Mouse (Mus musculus) stomach, postnatal 0 days (tissue): ENCODE measurements at regions not wholly inside any gene's neighbourhood (a gene's known extent, or its start where the extent isn't known, plus 50 kb on each side); places are given as distances from the start of the nearest gene placed in this dataset.

ENCODE experiments used
- ATAC-seq: fragments of 200-750 bp; cut with Nextera tagmentation; 2 replicates; pipeline ENCODE4 v1.8.0; 2017; ENCODE audit not compliant: low FRiP score, low TSS enrichment
- DNase-seq: peaks from one replicate; pipeline ENCODE4 v3.0.0-alpha.2; 2016; ENCODE audit warnings: low spot score
- H3K27ac ChIP-seq: fragments of 300-500 bp; sonication (generic); replicated peaks from 2 replicates; pipeline ENCODE4 v1.5.1; 2014; ENCODE audit warnings: mild to moderate bottlenecking, control low read depth
- H3K27me3 ChIP-seq: fragments of 300-500 bp; sonication (generic); 2 replicates; pipeline ENCODE4 v1.6.1; 2014; ENCODE audit warnings: low read length; ENCODE audit not compliant: control insufficient read depth, insufficient read depth
- H3K36me3 ChIP-seq: fragments of 300-500 bp; sonication (generic); 2 replicates; pipeline ENCODE4 v1.6.1; 2014; ENCODE audit warnings: low read length, mixed read lengths; ENCODE audit not compliant: control insufficient read depth, insufficient read depth
- H3K4me1 ChIP-seq: fragments of 300-500 bp; sonication (generic); replicated peaks from 2 replicates; pipeline ENCODE4 v1.6.1; 2014; ENCODE audit warnings: antibody characterized with exemption; ENCODE audit not compliant: control insufficient read depth, insufficient read depth
- H3K4me2 ChIP-seq: fragments of 300-500 bp; sonication (generic); replicated peaks from 2 replicates; pipeline ENCODE4 v1.6.1; 2014; ENCODE audit warnings: low read depth, mild to moderate bottlenecking, control low read depth, moderate library complexity
- H3K4me3 ChIP-seq: fragments of 300-500 bp; sonication (generic); 2 replicates; pipeline ENCODE4 v1.5.1; 2014; ENCODE audit warnings: low read depth, low read length, control low read depth
- H3K9ac ChIP-seq: fragments of 300-500 bp; sonication (generic); 2 replicates; pipeline ENCODE4 v1.6.1; 2014; ENCODE audit warnings: mild to moderate bottlenecking, low read length, control low read depth, mixed read lengths
- H3K9me3 ChIP-seq: fragments of 300-500 bp; sonication (generic); 2 replicates; pipeline ENCODE4 v1.6.1; 2016; ENCODE audit warnings: low read length; ENCODE audit not compliant: control insufficient read depth
- CTCF ChIP-seq: IDR thresholded peaks from 2 replicates; pipeline ENCODE4 v1.5.1; 2016; ENCODE audit warnings: antibody characterized with exemption, low read depth, mild to moderate bottlenecking, moderate library complexity
- EP300 ChIP-seq: optimal IDR thresholded peaks from 2 replicates; pipeline ENCODE3; 2016; ENCODE audit warnings: antibody characterized with exemption
- WGBS: fragments of 180-500 bp; shearing (Covaris S2); extraction: QIAGEN DNeasy Blood & Tissue Kit; methylation state at CpG from one replicate; pipeline ENCODE4 v1.1.7; 2014; 5-methylcytosine and 5-hydroxymethylcytosine counted together

DNA sequence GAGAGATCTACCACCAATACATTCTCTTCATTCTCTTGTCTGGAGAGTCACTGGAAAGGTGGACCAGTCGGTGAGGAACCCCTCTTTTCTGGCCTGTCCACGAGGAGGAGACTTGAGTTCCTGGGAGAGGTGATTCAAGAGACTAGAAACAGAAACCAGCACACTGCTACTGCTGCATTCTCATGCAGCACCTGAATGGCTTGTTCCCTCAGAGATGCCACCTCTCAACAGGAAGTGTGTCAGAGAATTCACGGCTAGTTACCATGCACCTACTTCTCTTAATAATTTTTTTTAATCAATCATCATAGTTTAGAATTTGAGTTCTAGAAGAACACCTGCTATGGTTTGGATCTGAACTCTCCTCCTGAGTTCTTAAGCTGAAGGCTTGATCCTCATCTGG is 52.0 kb upstream of the Dynlrb2 start:
- H3K4me3 ChIP-seq, result no peak overlapping the region
- no peak for DNase-seq
- no peaks in the 10 kb centered on the region for H3K36me3 ChIP-seq
- no peaks in the 10 kb centered on the region for H3K27me3 ChIP-seq
- no peak for ATAC-seq
- H3K27ac ChIP-seq, result no peak overlapping the region
- no peaks in the 10 kb centered on the region for H3K9me3 ChIP-seq
- no peak overlapping the region for H3K4me2 ChIP-seq
- WGBS, result 71% methylated on average over 3 of the region's 3 CpGs
- TF ChIP-seq CTCF (no peak), EP300 (no peak)
- H3K9ac ChIP-seq, result no peak overlapping the region
- no peaks in the 10 kb centered on the region for H3K4me1 ChIP-seq

DNA sequence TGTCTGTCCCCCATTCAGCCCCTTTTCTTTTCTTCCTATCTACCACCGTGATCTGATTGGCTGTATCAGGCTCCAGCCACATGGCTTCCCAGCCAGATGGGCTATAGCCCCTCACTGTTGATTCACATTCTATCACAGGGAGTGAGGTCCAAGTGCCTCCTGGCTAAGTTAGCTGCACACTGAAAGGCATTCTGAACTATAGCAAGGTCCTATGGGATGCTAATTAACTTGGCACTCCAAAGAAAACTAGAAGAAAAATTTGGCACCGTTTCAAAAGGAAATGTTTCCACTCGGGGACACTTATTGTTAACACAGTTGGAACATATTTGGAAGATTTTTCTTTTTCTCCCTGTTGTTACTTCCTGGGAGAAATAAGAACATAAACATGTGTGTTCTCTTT is 53.4 kb upstream of the Dynlrb2 start:
- Histone ChIP-seq H3K36me3 (no peaks in the 10 kb centered on the region), H3K9ac (no peak overlapping the region), H3K27ac (no peak overlapping the region), H3K9me3 (no peaks in the 10 kb centered on the region), H3K4me1 (no peaks in the 10 kb centered on the region), H3K4me3 (no peak overlapping the region), H3K4me2 (no peak overlapping the region), H3K27me3 (no peaks in the 10 kb centered on the region)
- 55% methylated on average over 3 of the region's 3 CpGs for WGBS
- TF ChIP-seq CTCF (no peak), EP300 (no peak)
- no peak for DNase-seq
- ATAC-seq, result no peak

DNA sequence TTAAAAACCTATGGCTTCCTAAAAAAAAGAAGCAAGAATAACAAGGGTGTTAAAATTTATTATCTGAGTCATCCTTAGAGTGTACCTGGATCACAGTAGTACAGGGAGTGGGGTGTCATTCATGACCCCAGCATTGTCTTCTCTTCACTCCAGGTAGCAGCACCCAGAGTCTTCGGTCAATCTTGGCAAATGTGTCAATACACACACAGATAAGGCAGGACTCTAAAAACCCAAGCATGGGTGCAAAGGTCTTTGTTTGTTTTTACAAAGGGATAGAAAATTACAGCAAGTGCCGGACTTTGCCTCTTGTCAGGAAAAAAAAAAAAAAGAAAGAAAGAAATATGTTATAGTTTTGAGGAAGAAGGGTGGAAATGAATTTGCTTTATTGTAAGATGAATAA is 57.3 kb upstream of the Dynlrb2 start:
- 53% methylated on average over 2 of the region's 2 CpGs for WGBS
- DNase-seq, result no peak
- TF ChIP-seq EP300 (no peak), CTCF (no peak)
- H3K9me3 ChIP-seq, result no peaks in the 10 kb centered on the region
- H3K4me2 ChIP-seq, result no peak overlapping the region
- no peak overlapping the region for H3K4me3 ChIP-seq
- H3K9ac ChIP-seq, result no peak overlapping the region
- no peak overlapping the region for H3K27ac ChIP-seq
- H3K36me3 ChIP-seq, result no peaks in the 10 kb centered on the region
- ATAC-seq, result no peak
- no peaks in the 10 kb centered on the region for H3K4me1 ChIP-seq
- no peaks in the 10 kb centered on the region for H3K27me3 ChIP-seq

DNA sequence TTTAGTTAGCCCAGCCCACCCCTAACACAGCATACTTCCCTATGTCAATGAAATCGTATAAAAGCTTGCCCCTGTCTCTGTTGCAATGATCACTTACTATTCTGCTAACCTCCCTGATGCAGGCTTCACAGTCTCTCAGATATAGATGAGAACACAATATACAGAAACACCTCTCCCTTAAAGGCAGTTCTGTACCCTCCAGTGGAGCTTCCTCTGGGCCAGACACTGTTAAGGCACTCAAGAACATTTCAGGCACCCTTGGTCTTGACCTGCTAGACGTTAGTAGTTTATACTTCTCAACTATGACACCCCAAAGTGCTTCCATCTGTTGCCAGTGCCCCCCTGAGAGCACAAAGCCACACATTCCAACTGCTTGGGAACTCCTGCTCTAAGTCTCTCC is 61.9 kb upstream of the Dynlrb2 start:
- Histone ChIP-seq H3K4me2 (no peak overlapping the region), H3K27me3 (no peaks in the 10 kb centered on the region), H3K9me3 (no peaks in the 10 kb centered on the region), H3K9ac (no peak overlapping the region), H3K4me1 (no peaks in the 10 kb centered on the region), H3K4me3 (no peak overlapping the region), H3K27ac (no peak overlapping the region), H3K36me3 (no peaks in the 10 kb centered on the region)
- 47% methylated on average over 2 of the region's 2 CpGs for WGBS
- ATAC-seq (no peak), DNase-seq (no peak)
- TF ChIP-seq EP300 (no peak), CTCF (no peak)

DNA sequence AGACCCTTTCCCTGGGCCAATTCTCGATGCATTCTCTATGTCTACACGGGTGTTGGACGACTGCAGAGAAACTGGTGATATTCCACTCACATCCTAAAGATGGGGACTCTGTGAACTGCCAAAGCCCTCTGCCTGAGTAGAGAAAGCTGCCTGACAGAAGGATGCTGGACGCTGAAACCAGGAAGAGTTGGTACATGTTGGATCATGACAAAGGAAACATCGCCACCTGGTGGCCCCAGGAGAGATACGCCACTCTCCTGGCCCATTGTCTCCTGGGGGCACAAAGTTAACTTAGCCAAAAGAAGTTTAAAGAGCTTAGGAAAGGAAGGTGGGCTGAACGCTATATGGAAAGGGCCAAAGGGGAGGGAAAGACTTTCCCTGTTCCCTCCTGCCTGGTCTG is 65.9 kb upstream of the Dynlrb2 start:
- Histone ChIP-seq H3K36me3 (no peaks in the 10 kb centered on the region), H3K4me1 (no peaks in the 10 kb centered on the region), H3K9me3 (no peaks in the 10 kb centered on the region), H3K4me2 (no peak overlapping the region), H3K9ac (no peak overlapping the region), H3K27me3 (no peaks in the 10 kb centered on the region), H3K4me3 (no peak overlapping the region), H3K27ac (no peak overlapping the region)
- TF ChIP-seq EP300, result no peak
- peak; percentile 94 for TF ChIP-seq CTCF
- DNase-seq, result peak; percentile 76
- WGBS, result 10% methylated on average over 7 of the region's 7 CpGs
- ATAC-seq, result 0 out of 2 replicates have a peak, but pooled peaks have one; percentile 53

DNA sequence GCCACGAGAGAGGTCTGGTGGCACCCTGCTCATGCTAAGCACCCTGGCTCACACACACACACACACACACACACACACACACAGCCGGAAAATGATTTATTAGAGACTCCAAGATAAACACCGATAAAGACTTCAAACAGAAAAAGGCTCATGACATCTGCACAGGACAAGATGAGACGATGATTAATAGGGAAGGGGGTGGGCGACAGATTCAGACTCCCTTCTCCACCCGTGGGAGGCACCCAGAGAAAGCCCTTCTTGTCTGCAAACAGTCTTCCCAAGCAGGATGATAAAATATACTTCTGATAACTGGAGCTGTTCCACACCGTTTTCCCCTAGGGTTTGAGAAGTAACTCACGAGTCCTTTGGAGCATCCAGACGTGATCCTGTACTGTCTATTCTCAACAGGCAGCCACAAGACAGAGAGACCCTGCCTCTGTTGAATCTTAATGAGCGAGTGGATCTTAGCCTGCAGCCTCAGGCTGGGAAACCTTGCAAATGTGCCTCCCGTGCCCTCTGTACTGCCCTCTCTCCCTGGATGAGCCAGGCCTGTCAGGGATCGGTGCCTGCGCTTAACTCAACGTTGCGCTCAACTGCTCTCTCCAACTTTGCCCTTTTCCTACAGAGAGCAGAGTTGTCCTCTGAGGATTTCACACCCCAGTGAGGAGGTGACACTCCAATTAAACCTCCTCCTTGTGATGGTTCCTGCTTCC is 69.3 kb upstream of the Dynlrb2 start:
- no peaks in the 10 kb centered on the region for H3K36me3 ChIP-seq
- no peak overlapping the region for H3K4me2 ChIP-seq
- 52% methylated on average over 15 of the region's 15 CpGs for WGBS
- ATAC-seq, result no peak
- no peak overlapping the region for H3K9ac ChIP-seq
- H3K4me3 ChIP-seq, result no peak overlapping the region
- DNase-seq, result no peak
- no peak for TF ChIP-seq CTCF
- no peak for TF ChIP-seq EP300
- H3K4me1 ChIP-seq, result no peaks in the 10 kb centered on the region
- no peaks in the 10 kb centered on the region for H3K9me3 ChIP-seq
- H3K27ac ChIP-seq, result no peak overlapping the region
- no peaks in the 10 kb centered on the region for H3K27me3 ChIP-seq
